Mouse (Mus musculus) embryonic facial prominence, embryonic 11.5 days (tissue): ENCODE measurements around the gene Supt7l. TPM values are rescaled to one million over a fixed set of nuclear protein-coding genes. Genes with fewer than 3 reads are reported as not detected.

ENCODE experiments used
- ATAC-seq: fragments of 200-750 bp; cut with Nextera tagmentation; replicated peaks from 2 replicates; pipeline ENCODE4 v1.8.0; 2017; ENCODE audit warnings: low read depth; ENCODE audit not compliant: insufficient number of reproducible peaks, low FRiP score, low TSS enrichment
- DNase-seq: peaks from one replicate; pipeline ENCODE4 v3.0.0-alpha.2; 2015; ENCODE audit warnings: low spot score
- H3K27ac ChIP-seq: fragments of 300-500 bp; sonication (generic); replicated peaks from 2 replicates; pipeline ENCODE4 v1.5.1; 2014; ENCODE audit warnings: mild to moderate bottlenecking, low read depth, low read length, control low read depth
- H3K27me3 ChIP-seq: fragments of 300-500 bp; sonication (generic); 2 replicates; pipeline ENCODE4 v1.6.1; 2014; ENCODE audit warnings: mild to moderate bottlenecking, low read length, moderate library complexity, mixed read lengths; ENCODE audit not compliant: control insufficient read depth, insufficient read depth
- H3K36me3 ChIP-seq: fragments of 300-500 bp; sonication (generic); replicated peaks from 2 replicates; pipeline ENCODE4 v1.6.1; 2014; ENCODE audit warnings: low read depth, mild to moderate bottlenecking, low read length, moderate library complexity, mixed read lengths; ENCODE audit not compliant: control insufficient read depth, insufficient read depth
- H3K4me1 ChIP-seq: fragments of 300-500 bp; sonication (generic); 2 replicates; pipeline ENCODE4 v1.6.1; 2014; ENCODE audit warnings: low read length, mixed read lengths; ENCODE audit not compliant: control insufficient read depth, insufficient read depth
- H3K4me2 ChIP-seq: fragments of 300-500 bp; sonication (generic); 2 replicates; pipeline ENCODE4 v1.6.1; 2014; ENCODE audit warnings: low read depth, mild to moderate bottlenecking, control low read depth, low read length, moderate library complexity
- H3K4me3 ChIP-seq: fragments of 300-500 bp; sonication (generic); 2 replicates; pipeline ENCODE4 v1.5.1; 2014; ENCODE audit warnings: low read depth, low read length, control low read depth
- H3K9ac ChIP-seq: fragments of 300-500 bp; sonication (generic); replicated peaks from 2 replicates; pipeline ENCODE4 v1.6.1; 2014; ENCODE audit warnings: mild to moderate bottlenecking, control low read depth, low read length
- H3K9me3 ChIP-seq: fragments of 300-500 bp; sonication (generic); replicated peaks from 2 replicates; pipeline ENCODE4 v1.6.1; 2016; ENCODE audit warnings: mild to moderate bottlenecking, low read length, inconsistent platforms, mixed read lengths; ENCODE audit not compliant: control insufficient read depth
- WGBS: fragments of 180-500 bp; shearing (Covaris S2); extraction: QIAGEN DNeasy Blood & Tissue Kit; methylation state at CpG from one replicate; pipeline ENCODE4 v1.1.7; 2014; 5-methylcytosine and 5-hydroxymethylcytosine counted together
- polyA plus RNA-seq: library from polyadenylated mRNA; unstranded; fragments of >200 nt; fragmentation: Nextera tagmentation; extraction: Ambion mirVana; gene quantifications from 2 replicates; pipeline ENCODE4 v1.2.1, GENCODE M21; 2014

Supt7l gene
- polyA plus RNA-seq, 1 experiment from 2014 or later: 17.8 TPM

DNA sequence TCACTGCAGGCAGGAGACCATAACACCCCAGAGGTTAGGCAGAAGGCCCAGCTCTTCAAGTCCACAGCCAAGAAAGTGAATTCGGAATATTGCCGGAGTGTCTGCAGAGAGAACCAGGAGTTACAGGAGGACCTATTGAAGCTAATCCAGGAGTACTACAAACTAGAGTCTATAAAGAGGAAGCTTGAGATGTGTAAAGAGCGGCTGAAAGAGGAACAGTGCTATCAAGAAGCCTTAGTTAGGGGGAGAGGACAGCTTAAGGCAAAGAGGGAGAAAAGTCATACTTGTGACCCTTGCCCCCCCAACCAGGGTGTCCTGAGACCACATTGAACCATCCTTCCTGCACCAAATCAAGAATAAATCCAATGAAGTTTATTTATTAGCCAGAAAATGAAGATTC lies 39.7 kb downstream of the Supt7l start:
- H3K4me3 ChIP-seq: no peak overlapping the region
- no peaks in the 10 kb centered on the region for H3K9me3 ChIP-seq
- no peak for ATAC-seq
- WGBS: 97% methylated on average over 3 of the region's 3 CpGs
- H3K36me3 ChIP-seq: no peaks in the 10 kb centered on the region
- no peak overlapping the region for H3K4me2 ChIP-seq
- H3K27ac ChIP-seq: no peak overlapping the region
- no peak overlapping the region for H3K9ac ChIP-seq
- no peak for DNase-seq
- no peaks in the 10 kb centered on the region for H3K27me3 ChIP-seq
- no peaks in the 10 kb centered on the region for H3K4me1 ChIP-seq

GRCm38 (mm10) chr5:31485440-31485839 lies 42.2 kb downstream of the Supt7l start, which contains the start of gene 4930548H24Rik:
TSS of gene 4930548H24Rik (plus strand) at chr5:31485740.
- Histone ChIP-seq H3K9ac (no peak within 1 kb of the TSS), H3K9me3 (no peaks in the 10 kb centered on the region), H3K27me3 (no peaks in the 10 kb centered on the region), H3K4me3 (no peak within 1 kb of the TSS), H3K4me2 (no peak within 1 kb of the TSS), H3K36me3 (no peaks in the 10 kb centered on the region), H3K27ac (no peak within 1 kb of the TSS), H3K4me1 (no peaks in the 10 kb centered on the region)
- ATAC-seq (no peak), DNase-seq (no peak)
- 94% methylated on average over 3 of the region's 3 CpGs for WGBS

DNA sequence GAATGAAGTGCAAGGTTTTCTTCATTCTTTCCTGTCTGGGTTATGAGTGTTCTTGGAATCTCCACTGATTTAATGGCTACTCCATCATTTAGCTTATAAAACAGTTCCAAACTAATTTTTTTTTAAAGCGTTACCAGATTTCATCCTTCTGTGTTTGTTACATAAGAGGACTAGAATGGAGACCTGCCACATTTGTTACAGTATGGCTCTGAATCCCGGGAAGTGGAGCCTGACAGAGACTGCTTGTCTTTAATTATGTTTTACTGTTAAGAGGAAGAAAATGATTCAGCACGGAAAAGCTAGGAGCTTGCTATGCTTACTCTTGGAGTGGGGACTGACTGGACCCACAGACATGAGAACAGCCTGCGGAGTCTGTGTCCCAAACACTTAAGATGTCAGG lies 47.1 kb downstream of the Supt7l start:
- H3K9ac ChIP-seq: no peak overlapping the region
- WGBS: 91% methylated on average over 4 of the region's 4 CpGs
- H3K36me3 ChIP-seq: no peaks in the 10 kb centered on the region; the same call in 1 of the 2 replicates
- no peaks in the 10 kb centered on the region for H3K4me1 ChIP-seq
- no peaks in the 10 kb centered on the region for H3K9me3 ChIP-seq
- no peak overlapping the region for H3K4me3 ChIP-seq
- H3K27me3 ChIP-seq: no peaks in the 10 kb centered on the region
- no peak for DNase-seq
- ATAC-seq: no peak
- no peak overlapping the region for H3K4me2 ChIP-seq
- no peak overlapping the region for H3K27ac ChIP-seq

DNA sequence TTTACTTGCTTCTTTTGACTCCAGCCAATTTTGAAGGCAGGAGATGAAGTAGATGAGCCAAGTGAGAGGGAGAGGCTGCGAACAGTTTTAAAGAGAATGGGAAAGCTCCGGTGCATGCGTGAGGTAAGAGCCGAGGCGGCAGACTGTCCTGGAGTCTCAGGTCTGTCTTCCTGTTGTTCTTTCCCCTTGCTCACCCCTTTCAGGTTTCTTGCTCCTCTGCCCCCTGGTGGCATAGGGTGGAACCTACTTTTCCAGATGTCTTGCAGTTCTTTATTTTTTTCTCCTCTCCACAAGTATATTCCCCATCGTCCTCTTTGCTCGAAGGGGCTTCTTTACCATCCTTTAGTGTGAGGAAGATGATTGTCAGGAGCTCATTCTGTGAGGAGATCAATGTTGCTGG lies 57.3 kb downstream of the Supt7l start:
- no peaks in the 10 kb centered on the region for H3K27me3 ChIP-seq
- H3K4me2 ChIP-seq: no peak overlapping the region
- H3K9me3 ChIP-seq: no peaks in the 10 kb centered on the region; the same call in 1 of the 2 replicates
- ATAC-seq (no peak), DNase-seq (peak; percentile 69)
- H3K4me3 ChIP-seq: no peak overlapping the region
- no peaks in the 10 kb centered on the region for H3K4me1 ChIP-seq
- 66% methylated on average over 7 of the region's 7 CpGs for WGBS
- H3K9ac ChIP-seq: no peak overlapping the region
- no peak overlapping the region for H3K27ac ChIP-seq
- peaks cover 12% of the 10 kb centered on the region for H3K36me3 ChIP-seq

DNA sequence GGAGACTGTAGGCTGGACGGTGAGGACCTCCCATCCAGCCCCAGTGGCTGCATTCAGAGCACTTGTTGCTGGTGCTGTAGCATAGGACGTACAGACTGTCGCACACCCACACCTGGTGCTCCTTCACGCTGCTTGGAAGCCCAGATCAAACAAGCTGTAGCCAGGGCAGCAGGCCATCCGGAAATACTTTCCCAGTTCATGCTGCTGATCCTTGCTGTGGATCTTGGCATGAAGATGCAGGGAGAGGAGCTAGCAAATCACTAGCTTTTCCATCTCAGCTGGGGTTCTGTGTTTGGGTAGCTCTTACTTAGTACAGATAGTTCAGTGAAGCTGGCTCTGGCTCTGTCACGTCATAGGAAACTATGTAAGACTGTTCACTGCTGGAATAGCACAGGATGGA lies 57.9 kb downstream of the Supt7l start:
- ATAC-seq (no peak), DNase-seq (no peak)
- WGBS: 90% methylated on average over 6 of the region's 6 CpGs
- Histone ChIP-seq H3K4me2 (no peak overlapping the region), H3K4me3 (no peak overlapping the region), H3K9ac (no peak overlapping the region), H3K9me3 (no peaks in the 10 kb centered on the region; the same call in 1 of the 2 replicates), H3K27me3 (no peaks in the 10 kb centered on the region), H3K27ac (no peak overlapping the region), H3K4me1 (no peaks in the 10 kb centered on the region), H3K36me3 (peaks cover 12% of the 10 kb centered on the region)

- no peaks in the 10 kb centered on the region for H3K27me3 ChIP-seq
- H3K36me3 ChIP-seq: peaks cover 5% of the 10 kb centered on the region
- ATAC-seq (no peak), DNase-seq (no peak)
- no peaks in the 10 kb centered on the region; the same call in 1 of the 2 replicates for H3K9me3 ChIP-seq
- 90% methylated on average over 3 of the region's 3 CpGs for WGBS
- H3K9ac ChIP-seq: no peak overlapping the region
- H3K4me3 ChIP-seq: no peak overlapping the region
- H3K4me1 ChIP-seq: no peaks in the 10 kb centered on the region
- no peak overlapping the region for H3K4me2 ChIP-seq
- H3K27ac ChIP-seq: no peak overlapping the region
Observed at GRCm38 (mm10) chr5:31467798-31468197, 59.8 kb downstream of the Supt7l start.

Other genes starting within 250 kb of the Supt7l start
- gene Ift172, start 236.7 kb downstream of the Supt7l start, polyA plus RNA-seq: 31.2 and 38.6 TPM in 2 replicates
- 58.2 and 67.5 TPM in 2 replicates for gene Fndc4, start 231.7 kb downstream of the Supt7l start, polyA plus RNA-seq
- gene Gckr, start 230.4 kb downstream of the Supt7l start, polyA plus RNA-seq: 0.48 and 0.49 TPM in 2 replicates
- gene Zfp512, start 75.4 kb downstream of the Supt7l start, polyA plus RNA-seq: 60.0 and 63.7 TPM in 2 replicates
- gene 4930548H24Rik, start 42.1 kb downstream of the Supt7l start, polyA plus RNA-seq: not detected in 2 replicates
- gene Gpn1, start 33.1 kb downstream of the Supt7l start, polyA plus RNA-seq: 77.7 and 85.2 TPM in 2 replicates
- 26.2 and 29.5 TPM in 2 replicates for gene Slc4a1ap, start 812 bp downstream of the Supt7l start, polyA plus RNA-seq
- gene Mrpl33, start 69.1 kb upstream of the Supt7l start, polyA plus RNA-seq: 245 and 246 TPM in 2 replicates
- gene Rbks, start 169.8 kb upstream of the Supt7l start, polyA plus RNA-seq: 3.0 and 3.2 TPM in 2 replicates
- 32.4 and 38.8 TPM in 2 replicates for gene Babam2, start 169.9 kb upstream of the Supt7l start, polyA plus RNA-seq